Mouse (Mus musculus): ENCODE results near the gene Xirp1.
"Not testable (repeated sequence)": the region's sequence is repeated elsewhere in the genome, so short reads cannot be mapped to it uniquely, and the experiment has no call there.

Xirp1 gene

GRCm38 (mm10) chr9:120016956-120017355 lies 6.4 kb downstream of the Xirp1 start:
- DNase-seq (ENCODE audit: low spot score) = peak; percentile 48

DNA sequence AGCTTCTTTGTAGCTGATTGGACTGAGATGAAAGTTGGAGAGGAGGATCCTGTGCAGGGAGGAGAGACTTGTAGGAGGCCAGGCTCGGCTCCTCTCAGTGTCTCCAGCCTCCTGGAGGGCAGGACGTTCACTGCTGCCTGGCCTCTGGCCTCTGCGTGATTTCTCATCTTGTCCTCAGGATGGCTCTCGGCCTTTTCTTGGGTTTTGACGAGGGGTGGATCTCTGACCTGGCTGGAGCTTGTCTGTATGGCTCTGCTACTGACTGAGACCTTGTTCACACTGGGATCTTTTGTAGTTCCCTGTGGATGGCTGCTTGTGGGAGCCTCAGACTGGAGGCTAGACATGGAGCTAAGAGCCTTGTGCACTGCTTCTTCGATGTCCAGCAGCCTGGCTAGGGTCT lies 8.6 kb downstream of the Xirp1 start:
- no peak for DNase-seq (ENCODE audit: low spot score)

GRCm38 (mm10) chr9:120013251-120013820 lies 10.1 kb downstream of the Xirp1 start:
- DNase-seq (ENCODE audit: low spot score) = no peak

- peak; percentile 25 for DNase-seq (ENCODE audit: low spot score)
These were observed 10.6 kb downstream of the Xirp1 start for GRCm38 (mm10) chr9:120012781-120013180.

DNA sequence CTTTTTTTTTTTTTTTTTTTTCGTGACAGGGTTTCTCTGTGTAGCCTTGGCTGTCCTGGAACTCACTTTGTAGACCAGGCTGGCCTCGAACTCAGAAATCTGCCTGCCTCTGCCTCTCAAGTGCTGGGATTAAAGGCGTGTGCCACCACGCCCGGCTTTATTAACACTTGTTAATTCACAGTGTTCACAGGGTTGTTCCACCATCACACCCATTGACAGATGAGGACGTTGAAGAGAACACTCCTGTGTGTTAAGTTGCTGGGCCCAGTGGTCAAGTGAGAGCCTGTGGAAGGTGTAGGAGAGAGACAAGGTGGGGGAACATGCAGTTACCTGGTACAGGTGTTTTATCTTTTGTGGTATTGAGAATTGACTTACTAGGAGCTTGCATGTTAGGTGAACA lies 11.2 kb downstream of the Xirp1 start:
- not testable (repeated sequence) for DNase-seq (ENCODE audit: low spot score)

DNA sequence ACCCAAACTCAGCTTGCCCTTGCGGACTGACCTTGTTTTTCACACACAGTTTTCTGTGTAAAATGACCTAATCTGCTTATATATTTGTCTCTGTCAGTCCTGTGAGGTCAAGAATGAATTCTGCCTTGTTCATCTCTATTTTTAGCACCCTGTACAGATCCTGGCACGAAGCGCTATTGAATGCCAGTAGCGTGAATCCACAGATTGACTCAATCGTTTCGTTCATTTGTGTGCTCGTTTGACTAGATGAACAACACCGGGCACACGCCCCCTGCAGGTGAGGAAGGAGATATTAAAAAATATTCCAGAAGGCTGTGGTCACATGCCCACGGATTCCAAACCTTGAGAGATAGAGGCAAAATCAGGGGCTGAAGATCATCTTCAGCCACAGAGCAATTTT lies 11.9 kb downstream of the Xirp1 start:
- DNase-seq (ENCODE audit: low spot score) = peak; percentile 86

- DNase-seq (ENCODE audit: low spot score) = peak; percentile 89
These were observed 12.5 kb downstream of the Xirp1 start for GRCm38 (mm10) chr9:120010781-120011511.

- no peak for DNase-seq (ENCODE audit: low spot score)
These were observed 13.5 kb downstream of the Xirp1 start for GRCm38 (mm10) chr9:120009871-120010270.

DNA sequence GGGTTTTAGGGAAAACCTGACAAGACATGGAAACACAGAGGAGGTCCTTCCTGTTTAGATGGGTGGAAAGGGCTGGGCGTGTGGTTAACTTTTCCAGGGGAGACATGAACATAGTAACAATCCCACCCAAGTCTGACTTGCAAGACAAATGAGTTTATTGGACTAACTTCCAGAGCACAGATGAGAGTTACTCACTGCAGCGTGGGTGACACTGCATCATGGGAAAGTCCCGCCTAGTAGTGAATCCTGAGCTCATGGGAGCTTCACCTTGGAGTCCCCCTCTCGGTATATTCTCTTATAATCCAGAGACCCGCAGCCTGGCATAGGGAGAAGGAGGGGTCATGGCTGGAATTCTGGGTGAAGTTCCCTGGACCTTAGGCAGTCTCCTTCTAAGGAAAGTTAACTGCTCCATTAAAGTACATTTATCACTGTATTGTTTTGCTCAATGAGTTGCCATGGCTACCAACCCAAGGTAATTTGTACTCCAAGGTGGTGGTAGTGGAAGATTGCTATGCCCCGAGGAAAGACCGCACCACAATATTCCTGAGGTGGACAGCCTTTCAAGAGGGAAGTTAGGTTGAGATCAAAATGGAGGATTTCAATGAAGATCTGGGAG lies 14.1 kb downstream of the Xirp1 start:
- DNase-seq (ENCODE audit: low spot score) = no peak

GRCm38 (mm10) chr9:120007833-120008232 lies 15.6 kb downstream of the Xirp1 start:
- no peak for DNase-seq (ENCODE audit: low spot score)

GRCm38 (mm10) chr9:120005936-120006335 lies 17.5 kb downstream of the Xirp1 start:
- DNase-seq (ENCODE audit: low spot score) = no peak

- DNase-seq (ENCODE audit: low spot score) = no peak
These were observed 20.5 kb downstream of the Xirp1 start for GRCm38 (mm10) chr9:120002893-120003292.

DNA sequence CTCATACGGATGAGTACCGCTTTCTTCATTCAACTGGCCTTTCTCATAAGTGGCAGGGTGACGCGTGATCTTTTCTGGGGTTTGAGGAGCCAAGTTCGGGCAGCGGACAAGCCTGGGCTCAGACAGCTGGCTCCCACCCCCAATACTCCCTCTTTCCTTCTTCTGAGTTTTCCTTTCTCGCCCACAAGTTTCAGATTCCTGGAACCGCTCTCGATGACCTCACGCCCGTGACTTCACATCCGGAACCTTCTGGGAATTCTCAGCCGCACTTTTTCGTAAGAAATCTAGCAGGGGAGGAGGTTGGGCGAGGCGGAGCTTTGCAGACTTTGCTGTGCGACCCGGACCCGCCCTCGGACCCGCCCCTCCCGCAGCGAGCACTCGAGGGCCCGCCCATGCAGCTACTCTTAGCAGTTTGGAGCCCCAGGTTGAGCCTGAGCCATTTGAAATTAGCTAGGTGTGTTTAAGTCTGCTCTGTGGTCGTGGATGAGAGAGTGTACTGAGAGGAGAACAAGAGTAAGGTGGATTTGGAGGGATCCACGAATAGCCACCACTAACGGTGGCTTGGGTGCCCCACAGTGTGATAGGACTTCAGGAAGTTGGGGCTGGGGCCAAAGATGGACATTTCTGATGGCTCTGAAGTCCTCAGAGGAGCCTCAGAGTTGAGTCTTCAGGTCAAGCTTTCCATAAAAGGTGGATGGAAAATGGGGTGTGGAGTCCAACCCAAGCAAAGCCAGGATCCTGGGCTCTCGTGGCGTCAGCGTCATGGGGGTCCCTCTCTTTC lies 21.3 kb downstream of the Xirp1 start:
- peak; percentile 77 for DNase-seq (ENCODE audit: low spot score)

DNA sequence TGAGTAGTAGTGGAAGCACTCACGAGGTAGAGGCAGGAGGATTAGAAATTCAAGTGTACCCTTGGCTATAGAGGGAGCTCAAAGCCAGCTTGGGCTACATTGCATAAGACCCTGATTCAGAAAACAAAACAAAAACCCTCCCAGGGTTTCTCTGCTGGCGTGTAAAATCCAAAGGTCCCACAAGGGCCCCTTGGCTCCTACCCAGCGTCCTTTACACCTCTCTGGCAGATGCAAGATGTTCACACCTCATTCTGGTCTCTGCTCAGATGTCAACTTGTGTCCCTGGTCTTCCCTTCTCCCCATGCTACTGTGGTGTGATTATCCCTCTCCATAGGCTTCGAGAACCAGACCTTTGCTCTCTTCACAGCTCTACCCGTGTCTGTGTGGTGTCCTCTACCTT lies 22.6 kb downstream of the Xirp1 start:
- DNase-seq (ENCODE audit: low spot score) = no peak

- DNase-seq (ENCODE audit: low spot score) = no peak
These were observed 23.8 kb downstream of the Xirp1 start for GRCm38 (mm10) chr9:119999636-120000035.

DNA sequence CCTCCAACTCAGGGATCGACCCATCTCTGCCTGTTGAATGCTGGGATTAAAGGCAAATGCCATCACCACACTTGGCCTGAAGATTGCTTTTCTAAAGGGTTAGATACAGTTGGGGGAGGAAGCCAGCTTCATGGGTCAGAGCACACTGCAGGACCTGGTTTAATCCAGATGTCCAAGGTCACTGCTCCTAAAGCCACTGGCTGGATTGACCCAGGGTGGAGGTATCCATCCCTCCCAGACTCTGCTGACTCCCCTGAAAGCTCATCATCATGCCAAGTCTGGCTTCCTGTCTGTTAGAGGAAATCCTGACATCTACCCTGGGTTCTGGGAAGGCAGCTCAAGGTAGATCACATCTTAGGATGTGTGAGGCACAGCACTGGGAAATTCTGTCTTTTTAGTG lies 24.6 kb downstream of the Xirp1 start:
- no peak for DNase-seq (ENCODE audit: low spot score)

- DNase-seq (ENCODE audit: low spot score) = no peak
These were observed 27.3 kb downstream of the Xirp1 start for GRCm38 (mm10) chr9:119996080-119996479.

DNA sequence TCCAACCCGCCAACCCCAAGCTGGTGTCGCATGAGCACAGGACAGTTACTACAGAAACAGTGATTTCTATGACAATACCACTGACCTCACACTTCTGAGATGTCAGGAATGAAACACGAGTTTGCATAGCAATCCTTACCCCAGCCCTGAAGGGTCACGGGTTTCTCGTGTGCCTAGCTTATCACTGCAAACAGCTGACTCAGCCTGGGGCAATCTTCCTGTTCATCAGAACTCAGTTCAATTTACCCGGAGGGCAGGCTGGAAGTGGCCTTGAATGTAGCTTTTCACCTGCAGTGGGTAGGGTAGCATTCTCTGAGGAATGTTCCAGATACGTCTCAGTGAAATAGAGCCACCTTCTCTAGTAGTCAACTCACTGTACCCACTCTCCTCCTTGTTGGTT lies 29.2 kb downstream of the Xirp1 start:
- DNase-seq (ENCODE audit: low spot score) = no peak

GRCm38 (mm10) chr9:119993092-119993844 lies 30.1 kb downstream of the Xirp1 start:
- no peak for DNase-seq (ENCODE audit: low spot score)

DNA sequence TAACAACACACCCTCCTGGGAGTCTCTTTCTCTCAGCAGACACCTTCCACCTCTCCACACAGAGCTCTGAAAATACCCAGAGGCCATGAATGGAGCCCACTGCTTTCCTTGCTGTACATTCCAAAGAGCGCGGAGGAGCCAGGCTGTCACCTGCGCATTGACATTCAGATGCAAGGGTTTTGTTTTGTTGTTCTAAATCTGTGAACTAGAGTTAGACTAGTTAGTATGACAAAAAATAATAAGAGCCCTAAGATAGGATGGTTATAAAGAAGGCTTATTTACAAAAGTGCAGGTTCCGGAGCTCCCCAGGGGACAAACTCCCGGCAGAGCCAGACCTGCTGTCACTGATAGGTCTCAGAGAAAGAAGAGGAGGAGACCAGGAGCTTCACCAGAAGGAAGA lies 32.1 kb downstream of the Xirp1 start:
- no peak for DNase-seq (ENCODE audit: low spot score)

DNA sequence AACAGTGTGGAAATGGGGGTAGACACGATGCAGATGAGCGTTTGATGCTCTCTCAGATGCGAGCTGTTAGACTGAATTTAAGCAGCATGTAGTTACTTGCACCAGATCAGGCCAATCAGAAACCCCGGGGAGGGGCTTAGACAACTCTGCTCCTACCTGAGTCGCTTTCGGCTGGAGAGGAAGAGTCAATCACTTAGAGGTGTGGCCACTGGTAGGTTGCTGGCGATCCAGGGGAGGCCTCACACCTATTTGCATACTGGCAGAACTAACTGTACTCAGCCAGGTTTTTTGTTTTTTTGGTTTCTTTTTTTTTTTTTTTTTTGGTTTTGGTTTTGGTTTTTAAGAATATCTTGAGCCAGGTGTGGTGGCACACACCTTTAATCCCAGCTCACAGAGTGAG lies 35.1 kb downstream of the Xirp1 start:
- DNase-seq (ENCODE audit: low spot score) = no peak

Measured in adipocyte (in vitro differentiated cells).